Mouse (Mus musculus) layer of hippocampus, postnatal 25 days (tissue): ENCODE data around the gene Ltk. TPM values are rescaled to one million over a fixed set of nuclear protein-coding genes. Genes with fewer than 3 reads are reported as not detected.

ENCODE experiments used
- DNase-seq, 2 experiments: peaks; one replicate each; pipeline ENCODE4 v3.0.0; 2022; ENCODE audit warnings: mixed read lengths in 2 of 2, low spot score in 1 of 2; ENCODE audit errors: extremely low spot score in 1 of 2
- total RNA-seq, 2 experiments: library from RNA; stranded (reverse); gene quantifications; 2 replicates each; pipeline ENCODE4 v1.2.3; 2021

Gene Ltk
- total RNA-seq, 2 experiments from 2014 or later, result 10.5 to 12.9 TPM

- DNase-seq, result no peak
Observed at GRCm38 (mm10) chr2:119707676-119708075, 52.6 kb downstream of the Ltk start.

GRCm38 (mm10) chr2:119703171-119703570 lies 57.1 kb downstream of the Ltk start:
- no peak for DNase-seq

Other genes with a start within 250 kb of the Ltk start
- under 1 TPM; 0.49 to 0.96 TPM for gene Exd1, start 212.8 kb downstream of the Ltk start, total RNA-seq
- gene Chp1, start 212.7 kb downstream of the Ltk start, total RNA-seq, result 100 to 1,000 TPM; 142 to 159 TPM
- under 1 TPM; 0.63 to 0.89 TPM for gene Nusap1, start 142.1 kb downstream of the Ltk start, total RNA-seq
- under 1 TPM; 0.80 to 0.98 TPM for gene Oip5, start 142.0 kb downstream of the Ltk start, total RNA-seq
- 10 to 100 TPM; 32.0 to 32.1 TPM for gene Ndufaf1, start 97.6 kb downstream of the Ltk start, total RNA-seq
- 10 to 100 TPM; 54.9 to 62.3 TPM for gene Rtf1, start 85.4 kb downstream of the Ltk start, total RNA-seq
- 100 to 1,000 TPM; 283 to 285 TPM for gene Itpka, start 18.1 kb downstream of the Ltk start, total RNA-seq
- 10 to 100 TPM; 18.4 to 19.7 TPM for gene Rpap1, start 27.1 kb upstream of the Ltk start, total RNA-seq
- gene Tyro3, start 37.3 kb upstream of the Ltk start, total RNA-seq, result 10 to 100 TPM; 87.0 to 88.2 TPM
- gene Mga, start 136.8 kb upstream of the Ltk start, total RNA-seq, result 10 to 100 TPM; 57.4 to 70.3 TPM
- 10 to 100 TPM; 41.3 to 51.0 TPM for gene Mapkbp1, start 212.3 kb upstream of the Ltk start, total RNA-seq